Mouse (Mus musculus) right cerebral cortex, postnatal 14 days (tissue): ENCODE results near the gene Itfg1.

Experiments used
- DNase-seq: peaks from one replicate; pipeline ENCODE4 v3.0.0; 2022

Itfg1 gene

GRCm38 (mm10) chr8:85717271-85717670 is 123.5 kb downstream of the Itfg1 start:
- DNase-seq: no peak

- no peak for DNase-seq
These were observed 124.0 kb downstream of the Itfg1 start for GRCm38 (mm10) chr8:85716696-85717095.

GRCm38 (mm10) chr8:85706988-85707387 is 133.7 kb downstream of the Itfg1 start:
- no peak for DNase-seq

- DNase-seq: peak; percentile 82
These were observed 139.9 kb downstream of the Itfg1 start, which contains the start of gene Neto2 for GRCm38 (mm10) chr8:85700751-85701351. Gene Neto2 (minus strand): TSS chr8:85700924.

- DNase-seq: peak; percentile 69
These were observed 140.5 kb downstream of the Itfg1 start for GRCm38 (mm10) chr8:85700101-85700750.

- DNase-seq: peak; percentile 57
These were observed 141.7 kb downstream of the Itfg1 start for GRCm38 (mm10) chr8:85699051-85699450.
